Mouse (Mus musculus) thymus, adult 2 months (tissue): ENCODE data around the gene Kcnc4. TPM values are rescaled to one million over a fixed set of nuclear protein-coding genes. Genes with fewer than 3 reads are reported as not detected.

ENCODE experiments used
- DNase-seq: peaks from one replicate; pipeline ENCODE4 v3.0.0; 2021
- H3K27ac ChIP-seq: fragments of 200-500 bp; 2 replicates; pipeline ENCODE4 v1.5.1; 2012; ENCODE audit warnings: low read length, control low read depth; ENCODE audit not compliant: control insufficient read depth, insufficient read depth
- H3K27me3 ChIP-seq: fragments of 200-500 bp; 2 replicates; pipeline ENCODE4 v1.6.1; 2012; ENCODE audit warnings: mild to moderate bottlenecking, low read length, moderate library complexity, mixed read lengths; ENCODE audit not compliant: control insufficient read depth, insufficient read depth
- H3K36me3 ChIP-seq: fragments of 200-500 bp; 2 replicates; pipeline ENCODE4 v1.6.1; 2012; ENCODE audit warnings: mild to moderate bottlenecking, low read length, moderate library complexity; ENCODE audit not compliant: control insufficient read depth, insufficient read depth
- H3K4me1 ChIP-seq: fragments of 200-500 bp; replicated peaks from 2 replicates; pipeline ENCODE4 v1.6.1; 2012; ENCODE audit warnings: low read length; ENCODE audit not compliant: control insufficient read depth, insufficient read depth
- H3K4me3 ChIP-seq: fragments of 200-500 bp; 2 replicates; pipeline ENCODE4 v1.5.1; 2012; ENCODE audit warnings: mild to moderate bottlenecking, low read length, control low read depth, moderate library complexity; ENCODE audit not compliant: control insufficient read depth, insufficient read depth
- CTCF ChIP-seq: fragments of 200-500 bp; IDR thresholded peaks from 2 replicates; pipeline ENCODE4 v1.5.1; 2012; ENCODE audit warnings: mild to moderate bottlenecking, control low read depth, low read length, moderate library complexity, borderline replicate concordance; ENCODE audit not compliant: control insufficient read depth, poor library complexity, insufficient read depth; ENCODE audit errors: extremely low read depth
- POLR2A ChIP-seq: fragments of 200-500 bp; IDR thresholded peaks from 2 replicates; pipeline ENCODE4 v1.6.1; 2012; ENCODE audit warnings: mild to moderate bottlenecking, low read length, control low read depth, moderate library complexity; ENCODE audit not compliant: control insufficient read depth, poor library complexity, insufficient read depth; ENCODE audit errors: extremely low read depth
- WGBS: fragments of 180-500 bp; shearing (Covaris S2); methylation state at CpG from one replicate; pipeline ENCODE4 v1.1.7; 2018; 5-methylcytosine and 5-hydroxymethylcytosine counted together
- polyA plus RNA-seq: library from polyadenylated mRNA; depleted of rRNA; stranded (reverse); fragments of >200 nt; gene quantifications from 2 replicates; pipeline ENCODE4 v1.2.3, GENCODE M21; 2012

Gene Kcnc4
- polyA plus RNA-seq, 1 experiment, result 0.31 TPM

GRCm38 (mm10) chr3:107424258-107425041 is 34.9 kb downstream of the Kcnc4 start:
- no peak for TF ChIP-seq POLR2A
- TF ChIP-seq CTCF, result no peak
- no peak for DNase-seq
- no peak overlapping the region for H3K27ac ChIP-seq
- WGBS, result 79% methylated on average over 11 of the region's 11 CpGs
- H3K36me3 ChIP-seq, result no peaks in the 10 kb centered on the region
- no peak overlapping the region for H3K4me3 ChIP-seq
- no peaks in the 10 kb centered on the region for H3K27me3 ChIP-seq
- H3K4me1 ChIP-seq, result no peaks in the 10 kb centered on the region

GRCm38 (mm10) chr3:107420156-107420555 is 39.2 kb downstream of the Kcnc4 start:
- Histone ChIP-seq H3K27me3 (no peaks in the 10 kb centered on the region), H3K27ac (no peak overlapping the region), H3K4me1 (no peaks in the 10 kb centered on the region), H3K4me3 (no peak overlapping the region), H3K36me3 (no peaks in the 10 kb centered on the region)
- TF ChIP-seq POLR2A, result no peak
- no peak for TF ChIP-seq CTCF
- no peak for DNase-seq
- WGBS, result 94% methylated on average over 2 of the region's 2 CpGs

GRCm38 (mm10) chr3:107417287-107417644 is 42.1 kb downstream of the Kcnc4 start:
- Histone ChIP-seq H3K4me3 (no peak overlapping the region), H3K36me3 (no peaks in the 10 kb centered on the region), H3K4me1 (no peaks in the 10 kb centered on the region), H3K27me3 (no peaks in the 10 kb centered on the region), H3K27ac (no peak overlapping the region)
- DNase-seq, result no peak
- 89% methylated on average over 3 of the region's 3 CpGs for WGBS
- TF ChIP-seq CTCF, result no peak
- no peak for TF ChIP-seq POLR2A

- Histone ChIP-seq H3K27me3 (no peaks in the 10 kb centered on the region), H3K4me3 (no peak overlapping the region), H3K36me3 (no peaks in the 10 kb centered on the region), H3K4me1 (no peaks in the 10 kb centered on the region), H3K27ac (no peak overlapping the region)
- WGBS, result 89% methylated on average over 9 of the region's 9 CpGs
- DNase-seq, result no peak
- TF ChIP-seq POLR2A, result no peak
- no peak for TF ChIP-seq CTCF
These were observed 42.6 kb downstream of the Kcnc4 start for GRCm38 (mm10) chr3:107416541-107417286.

GRCm38 (mm10) chr3:107413093-107413492 is 46.3 kb downstream of the Kcnc4 start:
- 47% methylated on average over 2 of the region's 2 CpGs for WGBS
- TF ChIP-seq CTCF (no peak), POLR2A (no peak)
- Histone ChIP-seq H3K27ac (no peak overlapping the region), H3K4me1 (no peaks in the 10 kb centered on the region), H3K27me3 (no peaks in the 10 kb centered on the region), H3K36me3 (no peaks in the 10 kb centered on the region), H3K4me3 (no peak overlapping the region)
- no peak for DNase-seq

GRCm38 (mm10) chr3:107412509-107412908 is 46.8 kb downstream of the Kcnc4 start:
- TF ChIP-seq CTCF (no peak), POLR2A (no peak)

GRCm38 (mm10) chr3:107411669-107412068 is 47.7 kb downstream of the Kcnc4 start:
- H3K36me3 ChIP-seq, result no peaks in the 10 kb centered on the region
- no peak for TF ChIP-seq POLR2A
- no peak for TF ChIP-seq CTCF
- no peak overlapping the region for H3K4me3 ChIP-seq
- no peak overlapping the region for H3K27ac ChIP-seq
- H3K4me1 ChIP-seq, result no peaks in the 10 kb centered on the region
- 70% methylated on average over 4 of the region's 4 CpGs for WGBS
- no peaks in the 10 kb centered on the region for H3K27me3 ChIP-seq
- no peak for DNase-seq

More at GRCm38 (mm10) chr3:107412509-107412908, 46.8 kb downstream of the Kcnc4 start:
- 93% methylated on average over 8 of the region's 8 CpGs for WGBS
- DNase-seq, result no peak
- H3K4me1 ChIP-seq, result no peaks in the 10 kb centered on the region
- H3K27me3 ChIP-seq, result no peaks in the 10 kb centered on the region
- no peaks in the 10 kb centered on the region for H3K36me3 ChIP-seq
- H3K4me3 ChIP-seq, result no peak overlapping the region
- no peak overlapping the region for H3K27ac ChIP-seq
